Mouse (Mus musculus): ENCODE data around the gene Plekha4. TPM values are rescaled to one million over a fixed set of nuclear protein-coding genes. Genes with fewer than 3 reads are reported as not detected.

Gene Plekha4
- polyA plus RNA-seq, 1 experiment from 2014 or later, result 1.5 TPM

GRCm38 (mm10) chr7:45565446-45565845 is 39.3 kb downstream of the Plekha4 start:
- Histone ChIP-seq H3K27ac (ENCODE audit: low read depth) (no peak overlapping the region), H3K4me2 (ENCODE audit: low read length) (no peak overlapping the region), H3K36me3 (ENCODE audit: control insufficient read depth, insufficient read depth, low read length) (no peaks in the 10 kb centered on the region), H3K9me3 (ENCODE audit: control insufficient read depth, low read length) (no peaks in the 10 kb centered on the region), H3K27me3 (replicated peaks; ENCODE audit: control insufficient read depth, insufficient read depth, low read length) (no peaks in the 10 kb centered on the region), H3K4me3 (ENCODE audit: low read depth, low read length) (no peak overlapping the region), H3K9ac (ENCODE audit: low read length) (no peak overlapping the region), H3K4me1 (replicated peaks; ENCODE audit: control insufficient read depth, insufficient read depth, low read length) (peaks cover 22% of the 10 kb centered on the region)
- DNase-seq (ENCODE audit: low spot score), result no peak
- 88% methylated on average over 9 of the region's 9 CpGs for WGBS
- ATAC-seq (replicated peaks; ENCODE audit: low FRiP score, low TSS enrichment, low read depth), result no peak

- no peaks in the 10 kb centered on the region for H3K36me3 ChIP-seq (ENCODE audit: control insufficient read depth, insufficient read depth, low read length)
- no peaks in the 10 kb centered on the region for H3K9me3 ChIP-seq (ENCODE audit: control insufficient read depth, low read length)
- H3K27me3 ChIP-seq (replicated peaks; ENCODE audit: control insufficient read depth, insufficient read depth, low read length), result no peaks in the 10 kb centered on the region
- peaks cover 28% of the 10 kb centered on the region for H3K4me1 ChIP-seq (replicated peaks; ENCODE audit: control insufficient read depth, insufficient read depth, low read length)
- H3K4me3 ChIP-seq (ENCODE audit: low read depth, low read length), result peak overlapping the region; percentile 48; the same call in 1 of the 2 replicates
- H3K9ac ChIP-seq (ENCODE audit: low read length), result no peak overlapping the region
- peak overlapping the region; percentile 69 for H3K4me2 ChIP-seq (ENCODE audit: low read length)
- DNase-seq (ENCODE audit: low spot score) (no peak), ATAC-seq (replicated peaks; ENCODE audit: low FRiP score, low TSS enrichment, low read depth) (no peak)
- H3K27ac ChIP-seq (ENCODE audit: low read depth), result peak overlapping the region; percentile 79
- WGBS, result 75% methylated on average over 8 of the region's 8 CpGs
These were observed 41.1 kb downstream of the Plekha4 start for GRCm38 (mm10) chr7:45567112-45567779.

- peak overlapping the region; percentile 69 for H3K4me2 ChIP-seq (ENCODE audit: low read length)
- peak; percentile 95 for ATAC-seq (replicated peaks; ENCODE audit: low FRiP score, low TSS enrichment, low read depth)
- H3K4me3 ChIP-seq (ENCODE audit: low read depth, low read length), result peak overlapping the region; percentile 48
- WGBS, result 2% methylated on average over 24 of the region's 24 CpGs
- H3K27ac ChIP-seq (ENCODE audit: low read depth), result peak overlapping the region; percentile 79
- H3K4me1 ChIP-seq (replicated peaks; ENCODE audit: control insufficient read depth, insufficient read depth, low read length), result peaks cover 27% of the 10 kb centered on the region
- no peaks in the 10 kb centered on the region for H3K9me3 ChIP-seq (ENCODE audit: control insufficient read depth, low read length)
- peak overlapping the region; percentile 46 for H3K9ac ChIP-seq (ENCODE audit: low read length)
- DNase-seq (ENCODE audit: low spot score), result peak; percentile 87
- H3K36me3 ChIP-seq (ENCODE audit: control insufficient read depth, insufficient read depth, low read length), result no peaks in the 10 kb centered on the region
- H3K27me3 ChIP-seq (replicated peaks; ENCODE audit: control insufficient read depth, insufficient read depth, low read length), result no peaks in the 10 kb centered on the region
These were observed 41.8 kb downstream of the Plekha4 start for GRCm38 (mm10) chr7:45567780-45568516.

GRCm38 (mm10) chr7:45568601-45569473 is 42.7 kb downstream of the Plekha4 start:
- peak overlapping the region; percentile 69 for H3K4me2 ChIP-seq (ENCODE audit: low read length)
- peaks cover 27% of the 10 kb centered on the region for H3K4me1 ChIP-seq (replicated peaks; ENCODE audit: control insufficient read depth, insufficient read depth, low read length)
- H3K9me3 ChIP-seq (ENCODE audit: control insufficient read depth, low read length), result no peaks in the 10 kb centered on the region
- DNase-seq (ENCODE audit: low spot score) (no peak), ATAC-seq (replicated peaks; ENCODE audit: low FRiP score, low TSS enrichment, low read depth) (peak; percentile 21)
- H3K4me3 ChIP-seq (ENCODE audit: low read depth, low read length), result peak overlapping the region; percentile 48
- H3K27ac ChIP-seq (ENCODE audit: low read depth), result peak overlapping the region; percentile 79
- no peaks in the 10 kb centered on the region for H3K27me3 ChIP-seq (replicated peaks; ENCODE audit: control insufficient read depth, insufficient read depth, low read length)
- WGBS, result 76% methylated on average over 10 of the region's 10 CpGs
- H3K9ac ChIP-seq (ENCODE audit: low read length), result no peak overlapping the region
- H3K36me3 ChIP-seq (ENCODE audit: control insufficient read depth, insufficient read depth, low read length), result 0 out of 2 replicates have a peak, but pooled peaks cover 3% of the 10 kb centered on the region

- no peaks in the 10 kb centered on the region for H3K27me3 ChIP-seq (replicated peaks; ENCODE audit: control insufficient read depth, insufficient read depth, low read length)
- peak within 1 kb of the TSS; percentile 73 for H3K4me3 ChIP-seq (ENCODE audit: low read depth, low read length)
- DNase-seq (ENCODE audit: low spot score), result peak; percentile 80
- ATAC-seq (replicated peaks; ENCODE audit: low FRiP score, low TSS enrichment, low read depth), result peak; percentile 60
- H3K9me3 ChIP-seq (ENCODE audit: control insufficient read depth, low read length), result no peaks in the 10 kb centered on the region
- H3K4me1 ChIP-seq (replicated peaks; ENCODE audit: control insufficient read depth, insufficient read depth, low read length), result peaks cover 27% of the 10 kb centered on the region
- H3K9ac ChIP-seq (ENCODE audit: low read length), result peak within 1 kb of the TSS; percentile 70
- H3K4me2 ChIP-seq (ENCODE audit: low read length), result peak within 1 kb of the TSS; percentile 60
- 0 out of 2 replicates have a peak, but pooled peaks cover 5% of the 10 kb centered on the region for H3K36me3 ChIP-seq (ENCODE audit: control insufficient read depth, insufficient read depth, low read length)
- peak within 1 kb of the TSS; percentile 71 for H3K27ac ChIP-seq (ENCODE audit: low read depth)
- WGBS, result under 1% methylated on average over 40 of the region's 42 CpGs
These were observed 44.1 kb downstream of the Plekha4 start, which contains the start of gene Bcat2 for GRCm38 (mm10) chr7:45570103-45570741. Bcat2 (plus strand) TSS chr7:45570153.

GRCm38 (mm10) chr7:45571966-45572365 is 45.8 kb downstream of the Plekha4 start:
- H3K4me2 ChIP-seq (ENCODE audit: low read length), result no peak overlapping the region
- H3K27me3 ChIP-seq (replicated peaks; ENCODE audit: control insufficient read depth, insufficient read depth, low read length), result no peaks in the 10 kb centered on the region
- 53% methylated on average over 1 of the region's 1 CpGs for WGBS
- H3K4me1 ChIP-seq (replicated peaks; ENCODE audit: control insufficient read depth, insufficient read depth, low read length), result peaks cover 27% of the 10 kb centered on the region
- H3K9ac ChIP-seq (ENCODE audit: low read length), result no peak overlapping the region
- DNase-seq (ENCODE audit: low spot score) (no peak), ATAC-seq (replicated peaks; ENCODE audit: low FRiP score, low TSS enrichment, low read depth) (no peak)
- H3K9me3 ChIP-seq (ENCODE audit: control insufficient read depth, low read length), result no peaks in the 10 kb centered on the region
- H3K27ac ChIP-seq (ENCODE audit: low read depth), result no peak overlapping the region
- H3K36me3 ChIP-seq (ENCODE audit: control insufficient read depth, insufficient read depth, low read length), result peaks cover 11% of the 10 kb centered on the region
- H3K4me3 ChIP-seq (ENCODE audit: low read depth, low read length), result no peak overlapping the region

GRCm38 (mm10) chr7:45573954-45574353 is 47.8 kb downstream of the Plekha4 start:
- no peak overlapping the region for H3K9ac ChIP-seq (ENCODE audit: low read length)
- DNase-seq (ENCODE audit: low spot score) (no peak), ATAC-seq (replicated peaks; ENCODE audit: low FRiP score, low TSS enrichment, low read depth) (no peak)
- H3K4me1 ChIP-seq (replicated peaks; ENCODE audit: control insufficient read depth, insufficient read depth, low read length), result peaks cover 19% of the 10 kb centered on the region
- H3K36me3 ChIP-seq (ENCODE audit: control insufficient read depth, insufficient read depth, low read length), result peaks cover 18% of the 10 kb centered on the region
- 82% methylated on average over 8 of the region's 8 CpGs for WGBS
- H3K27me3 ChIP-seq (replicated peaks; ENCODE audit: control insufficient read depth, insufficient read depth, low read length), result no peaks in the 10 kb centered on the region
- H3K27ac ChIP-seq (ENCODE audit: low read depth), result no peak overlapping the region
- H3K4me2 ChIP-seq (ENCODE audit: low read length), result no peak overlapping the region
- H3K4me3 ChIP-seq (ENCODE audit: low read depth, low read length), result no peak overlapping the region
- H3K9me3 ChIP-seq (ENCODE audit: control insufficient read depth, low read length), result no peaks in the 10 kb centered on the region
